Mouse (Mus musculus): ENCODE measurements at regions not wholly inside any gene's neighbourhood (a gene's known extent, or its start where the extent isn't known, plus 50 kb on each side); places are given as distances from the start of the nearest gene placed in this dataset.

DNA sequence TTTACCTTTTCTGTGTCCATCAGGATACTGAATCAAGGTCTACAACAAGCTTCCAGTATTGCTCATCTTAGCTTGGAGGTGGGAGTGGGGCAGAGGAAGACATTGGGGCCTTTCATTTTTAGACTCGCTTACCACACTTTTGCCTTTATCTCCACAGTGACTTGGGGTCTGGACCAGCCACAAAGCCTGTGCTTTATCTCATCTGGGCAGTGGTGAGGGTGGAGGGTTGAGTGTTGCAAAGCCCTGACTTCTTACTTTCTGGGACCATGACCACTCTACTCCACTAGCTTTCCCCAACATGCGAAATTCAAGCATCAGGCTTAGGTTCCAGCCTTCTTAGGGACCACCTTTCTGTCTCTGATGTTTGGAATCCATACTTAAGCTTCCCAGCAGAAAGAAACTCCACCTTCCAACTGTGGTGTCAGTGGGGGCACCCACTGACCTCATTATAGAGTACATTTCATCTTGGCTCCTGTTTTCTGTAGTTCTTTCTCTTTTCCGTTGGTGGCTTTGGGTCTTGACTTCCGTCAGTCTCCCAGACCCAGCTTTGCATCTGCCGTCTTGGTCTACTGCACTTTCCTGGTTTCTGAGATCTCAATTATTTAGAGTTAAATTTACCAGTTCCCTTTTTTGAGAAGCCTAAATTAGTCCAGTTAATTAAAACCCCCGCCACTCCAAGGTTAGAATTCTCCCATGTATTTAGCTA lies 80.5 kb downstream of the Gm815 start:
- Histone ChIP-seq H3K27ac (ENCODE audit: control insufficient read depth, insufficient read depth, low read length) (no peak overlapping the region), H3K27me3 (ENCODE audit: control insufficient read depth, insufficient read depth, low read length) (no peaks in the 10 kb centered on the region), H3K36me3 (ENCODE audit: control insufficient read depth, insufficient read depth, low read length) (no peaks in the 10 kb centered on the region), H3K4me3 (ENCODE audit: control insufficient read depth, insufficient read depth, low read length) (no peak overlapping the region), H3K4me1 (replicated peaks; ENCODE audit: control insufficient read depth, insufficient read depth, low read length) (peaks cover 7% of the 10 kb centered on the region)
- TF ChIP-seq CTCF (IDR thresholded peaks at IDR 0.05; ENCODE audit: borderline replicate concordance, control insufficient read depth, extremely low read depth, insufficient read depth, low read length, poor library complexity) = no peak
- TF ChIP-seq POLR2A (IDR thresholded peaks at IDR 0.05; ENCODE audit: control insufficient read depth, extremely low read depth, insufficient read depth, low read length, poor library complexity) = no peak
- no peak for DNase-seq
- WGBS = 26% methylated on average over 6 of the region's 6 CpGs

DNA sequence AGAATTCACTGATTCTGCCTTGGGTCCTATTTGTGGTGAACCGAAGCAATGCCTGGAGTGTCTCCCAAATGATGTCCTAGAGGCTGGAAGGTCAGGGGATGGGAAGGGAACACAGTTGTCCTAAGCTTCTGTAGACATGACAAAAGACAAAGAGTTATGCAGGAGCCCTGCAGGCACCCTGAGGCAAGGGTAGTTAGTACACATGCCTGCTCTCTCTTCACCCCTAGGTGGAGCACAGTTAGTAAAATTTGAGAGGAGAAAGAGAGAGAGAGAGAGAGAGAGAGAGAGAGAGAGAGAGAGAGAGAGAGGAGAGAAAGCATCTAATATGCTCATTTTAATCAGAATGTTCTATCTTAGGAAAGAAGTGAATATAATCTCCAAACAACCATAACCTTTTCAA lies 87.4 kb downstream of the Gm815 start:
- no peak for TF ChIP-seq CTCF (IDR thresholded peaks at IDR 0.05; ENCODE audit: borderline replicate concordance, control insufficient read depth, extremely low read depth, insufficient read depth, low read length, poor library complexity)
- TF ChIP-seq POLR2A (IDR thresholded peaks at IDR 0.05; ENCODE audit: control insufficient read depth, extremely low read depth, insufficient read depth, low read length, poor library complexity) = no peak
- no peaks in the 10 kb centered on the region for H3K27me3 ChIP-seq (ENCODE audit: control insufficient read depth, insufficient read depth, low read length)
- no peak overlapping the region for H3K4me3 ChIP-seq (ENCODE audit: control insufficient read depth, insufficient read depth, low read length)
- H3K4me1 ChIP-seq (replicated peaks; ENCODE audit: control insufficient read depth, insufficient read depth, low read length) = peaks cover 2% of the 10 kb centered on the region; the same call in 1 of the 2 replicates
- no peak for DNase-seq
- WGBS = 94% methylated on average over 1 of the region's 1 CpGs
- no peak overlapping the region for H3K27ac ChIP-seq (ENCODE audit: control insufficient read depth, insufficient read depth, low read length)
- no peaks in the 10 kb centered on the region for H3K36me3 ChIP-seq (ENCODE audit: control insufficient read depth, insufficient read depth, low read length)

DNA sequence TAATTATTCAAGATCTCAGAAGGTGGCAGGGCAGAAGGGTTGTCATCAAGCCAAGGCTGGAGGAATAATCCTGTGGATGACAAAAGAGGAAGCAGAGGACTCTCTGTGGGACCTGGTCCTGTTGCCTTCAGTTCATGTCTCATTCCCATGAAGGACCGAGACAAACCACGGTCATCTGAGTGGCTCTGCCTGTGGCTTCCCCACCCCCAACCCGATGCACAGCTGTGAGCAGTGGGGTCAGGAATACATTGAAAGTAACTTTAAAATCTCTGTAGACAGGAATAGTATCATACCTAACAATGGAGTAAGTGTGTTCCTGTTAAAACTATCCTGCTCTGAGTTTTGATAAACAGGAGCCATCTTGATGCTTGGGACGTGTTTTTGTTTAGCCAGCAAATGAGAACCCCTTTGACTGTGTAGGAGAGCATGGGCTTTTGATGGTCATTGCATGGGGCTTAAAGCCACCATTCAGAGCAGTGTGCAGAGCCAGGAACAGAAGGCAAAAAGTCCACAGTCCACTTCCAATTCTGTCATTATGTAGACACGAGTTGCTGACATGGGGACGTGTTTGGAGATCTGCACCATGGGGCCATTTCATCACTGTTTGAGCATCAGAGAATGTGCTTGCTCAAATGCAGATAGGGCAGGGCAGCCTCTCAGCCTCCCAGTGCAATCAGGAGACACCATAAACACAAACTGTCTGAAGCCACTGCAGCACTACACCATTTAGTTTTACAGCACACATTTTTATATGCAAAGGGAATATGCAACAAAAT lies 88.3 kb downstream of the Gm815 start:
- no peak for TF ChIP-seq POLR2A (IDR thresholded peaks at IDR 0.05; ENCODE audit: control insufficient read depth, extremely low read depth, insufficient read depth, low read length, poor library complexity)
- TF ChIP-seq CTCF (IDR thresholded peaks at IDR 0.05; ENCODE audit: borderline replicate concordance, control insufficient read depth, extremely low read depth, insufficient read depth, low read length, poor library complexity) = no peak
- no peaks in the 10 kb centered on the region for H3K27me3 ChIP-seq (ENCODE audit: control insufficient read depth, insufficient read depth, low read length)
- no peak overlapping the region for H3K4me3 ChIP-seq (ENCODE audit: control insufficient read depth, insufficient read depth, low read length)
- no peak for DNase-seq
- 61% methylated on average over 6 of the region's 6 CpGs for WGBS
- H3K36me3 ChIP-seq (ENCODE audit: control insufficient read depth, insufficient read depth, low read length) = no peaks in the 10 kb centered on the region
- H3K27ac ChIP-seq (ENCODE audit: control insufficient read depth, insufficient read depth, low read length) = no peak overlapping the region
- H3K4me1 ChIP-seq (replicated peaks; ENCODE audit: control insufficient read depth, insufficient read depth, low read length) = peaks cover 7% of the 10 kb centered on the region

DNA sequence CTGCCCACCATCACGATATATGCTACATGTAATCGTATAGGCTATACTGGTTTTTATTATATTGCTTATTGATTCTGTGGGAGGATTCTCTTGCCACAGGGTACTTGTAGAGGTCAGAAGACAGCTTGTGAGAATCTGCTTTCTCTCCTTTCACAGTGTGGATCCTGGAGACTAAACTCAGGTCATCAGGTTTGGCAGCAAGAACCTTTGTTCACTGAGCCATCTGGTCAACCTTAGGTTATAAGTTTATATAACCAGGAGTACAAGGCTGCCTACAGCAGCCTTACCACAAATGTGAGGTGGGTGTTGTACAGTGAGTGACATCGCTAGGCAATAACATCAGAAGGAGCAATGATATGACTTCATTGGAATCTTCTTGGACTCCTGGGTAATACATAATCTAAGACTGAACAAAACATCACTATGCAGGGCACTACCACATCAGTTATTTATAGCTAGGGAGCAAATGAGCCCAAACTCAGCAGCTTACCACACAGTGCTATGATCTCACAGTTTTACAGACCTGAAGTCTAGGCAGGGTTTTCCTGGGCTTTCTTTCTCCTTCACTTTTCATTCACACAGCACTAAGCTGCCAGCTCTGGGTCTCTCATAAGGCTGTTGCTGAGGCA lies 89.0 kb downstream of the Gm815 start:
- no peaks in the 10 kb centered on the region for H3K36me3 ChIP-seq (ENCODE audit: control insufficient read depth, insufficient read depth, low read length)
- no peak overlapping the region for H3K4me3 ChIP-seq (ENCODE audit: control insufficient read depth, insufficient read depth, low read length)
- no peaks in the 10 kb centered on the region for H3K27me3 ChIP-seq (ENCODE audit: control insufficient read depth, insufficient read depth, low read length)
- TF ChIP-seq POLR2A (IDR thresholded peaks at IDR 0.05; ENCODE audit: control insufficient read depth, extremely low read depth, insufficient read depth, low read length, poor library complexity) (no peak), CTCF (IDR thresholded peaks at IDR 0.05; ENCODE audit: borderline replicate concordance, control insufficient read depth, extremely low read depth, insufficient read depth, low read length, poor library complexity) (no peak)
- no peak for DNase-seq
- no peak overlapping the region for H3K27ac ChIP-seq (ENCODE audit: control insufficient read depth, insufficient read depth, low read length)
- WGBS = 98% methylated on average over 3 of the region's 3 CpGs
- peaks cover 7% of the 10 kb centered on the region for H3K4me1 ChIP-seq (replicated peaks; ENCODE audit: control insufficient read depth, insufficient read depth, low read length)

DNA sequence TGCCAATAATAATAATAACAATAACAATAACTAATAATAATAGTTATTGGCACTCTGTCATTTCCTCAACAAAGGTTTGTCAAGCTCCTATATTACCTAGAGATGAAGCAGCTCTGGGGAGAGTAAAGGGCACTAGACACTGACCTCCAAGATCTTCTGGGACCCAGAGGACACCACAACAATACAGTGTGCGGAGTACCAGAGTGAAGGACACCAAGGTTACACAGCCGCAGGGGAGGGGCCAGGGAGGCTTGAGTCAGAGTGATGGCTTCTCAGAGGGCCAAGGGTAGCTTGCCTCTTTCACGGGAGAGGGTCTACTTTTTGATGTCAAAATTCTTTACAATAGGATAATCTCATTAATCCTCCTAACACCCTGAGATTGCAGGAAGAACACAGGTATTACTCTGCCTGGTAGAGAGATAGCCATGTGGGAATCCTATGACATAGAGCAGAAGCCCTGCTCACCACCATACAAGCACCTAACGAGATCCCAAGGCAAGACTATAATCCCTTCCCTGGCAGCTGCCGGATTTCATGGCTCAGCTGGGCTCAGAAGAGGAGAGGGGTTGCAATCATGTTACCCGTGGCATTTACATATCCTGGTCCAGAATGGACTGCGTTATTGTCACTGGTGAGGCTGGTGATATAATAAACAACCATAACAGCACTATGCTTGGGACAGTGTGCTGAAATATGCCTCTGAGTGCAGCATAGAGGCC lies 91.1 kb downstream of the Gm815 start:
- no peaks in the 10 kb centered on the region for H3K36me3 ChIP-seq (ENCODE audit: control insufficient read depth, insufficient read depth, low read length)
- H3K27me3 ChIP-seq (ENCODE audit: control insufficient read depth, insufficient read depth, low read length) = no peaks in the 10 kb centered on the region
- WGBS = 91% methylated on average over 7 of the region's 7 CpGs
- TF ChIP-seq POLR2A (IDR thresholded peaks at IDR 0.05; ENCODE audit: control insufficient read depth, extremely low read depth, insufficient read depth, low read length, poor library complexity) (no peak), CTCF (IDR thresholded peaks at IDR 0.05; ENCODE audit: borderline replicate concordance, control insufficient read depth, extremely low read depth, insufficient read depth, low read length, poor library complexity) (no peak)
- peaks cover 7% of the 10 kb centered on the region for H3K4me1 ChIP-seq (replicated peaks; ENCODE audit: control insufficient read depth, insufficient read depth, low read length)
- no peak overlapping the region for H3K4me3 ChIP-seq (ENCODE audit: control insufficient read depth, insufficient read depth, low read length)
- no peak overlapping the region for H3K27ac ChIP-seq (ENCODE audit: control insufficient read depth, insufficient read depth, low read length)
- no peak for DNase-seq

All from thymus, adult 2 months (tissue).